Comparison of ENCODE assay signal across 8 mouse cellular contexts in genomic region chr3:130079794-130080193, GRCm38 (mm10). TPM values are rescaled to one million over a fixed set of nuclear protein-coding genes. Genes with fewer than 3 reads are reported as not detected.
DNase-seq lines count a peak whose midpoint lies in the region.

No protein-coding gene starts in this region.

- peak; percentile 68 for DNase-seq in gastrocnemius, adult 18-20 months (ENCODE audit: low spot score)
- DNase-seq in gastrocnemius, postnatal 25 days, result no peak
- DNase-seq in Muller cell, postnatal 12 days (ENCODE audit: inconsistent ontology term), result peak; percentile 50
- peak; percentile 71 for DNase-seq in cerebellum, adult 9-10 months
- DNase-seq in gastrocnemius, postnatal 10 days, result peak; percentile 39
- peak; percentile 56 to 86 for DNase-seq in layer of hippocampus, adult 18-20 months (ENCODE audit: low spot score in 2 of 2)
- peak; percentile 78 for DNase-seq in lung, postnatal 14 days
- peak; percentile 43 for DNase-seq in right cerebral cortex, postnatal 25 days

RNA-seq across cellular contexts. Expression of gene Sec24b, which starts 18.4 kb away (rescaled TPM):
- total RNA-seq in gastrocnemius, adult 18-20 months (2021), result 10 to 100 TPM; 26.8 to 30.5 TPM
- total RNA-seq in gastrocnemius, postnatal 25 days (2021), result 10 to 100 TPM; 19.8 to 20.3 TPM
- 10 to 100 TPM; 21.4 to 33.1 TPM for total RNA-seq in gastrocnemius, postnatal 10 days (2021)
- 10 to 100 TPM; 52.5 to 58.7 TPM for total RNA-seq in layer of hippocampus, adult 18-20 months (2021)

RNA-seq across cellular contexts. Expression of gene Col25a1, which starts 51.5 kb away (rescaled TPM):
- total RNA-seq in gastrocnemius, adult 18-20 months (2021), result under 1 TPM; 0.09 to 0.17 TPM
- under 1 TPM; 0.29 to 0.31 TPM for total RNA-seq in gastrocnemius, postnatal 25 days (2021)
- total RNA-seq in gastrocnemius, postnatal 10 days (2021), result 1 to 10 TPM; 1.0 to 2.1 TPM
- total RNA-seq in layer of hippocampus, adult 18-20 months (2021), result 10 to 100 TPM; 70.7 to 71.0 TPM

Comparison
In these comparisons a context has a peak if more than half of its experiments do, and no peak if none do; other contexts are left out.
1. RNA of gene Col25a1, which starts 51.5 kb away (total RNA-seq): 70.7 to 71.0 TPM in layer of hippocampus, adult 18-20 months; 1.0 to 2.1 TPM in gastrocnemius, postnatal 10 days, 0.29 to 0.31 TPM in gastrocnemius, postnatal 25 days and 0.09 to 0.17 TPM in gastrocnemius, adult 18-20 months; every median in the first group is over 10 times any median in the second.